Mouse (Mus musculus) hindbrain, embryonic 16.5 days (tissue): Measurements from ENCODE around the gene Cpa1. TPM values are rescaled to one million over a fixed set of nuclear protein-coding genes. Genes with fewer than 3 reads are reported as not detected.
A peak's percentile ranks its signal among the peaks of the same experiment; 100 is the strongest.

Source experiments
- ATAC-seq: fragments of 200-750 bp; cut with Nextera tagmentation; 2 replicates; pipeline ENCODE4 v1.8.0; 2017; ENCODE audit warnings: moderate TSS enrichment, moderate library complexity
- H3K27ac ChIP-seq: fragments of 300-500 bp; sonication (generic); 2 replicates; pipeline ENCODE4 v1.5.1; 2014; ENCODE audit warnings: low read depth, mild to moderate bottlenecking, control low read depth, low read length, moderate library complexity
- H3K27me3 ChIP-seq: fragments of 300-500 bp; sonication (generic); replicated peaks from 2 replicates; pipeline ENCODE4 v1.6.1; 2014; ENCODE audit warnings: low read length; ENCODE audit not compliant: control insufficient read depth, insufficient read depth
- H3K36me3 ChIP-seq: fragments of 300-500 bp; sonication (generic); 2 replicates; pipeline ENCODE4 v1.6.1; 2014; ENCODE audit warnings: mild to moderate bottlenecking, low read length, moderate library complexity, mixed read lengths; ENCODE audit not compliant: control insufficient read depth, insufficient read depth
- H3K4me1 ChIP-seq: fragments of 300-500 bp; sonication (generic); 2 replicates; pipeline ENCODE4 v1.6.1; 2014; ENCODE audit warnings: low read depth, low read length; ENCODE audit not compliant: control insufficient read depth, insufficient read depth
- H3K4me2 ChIP-seq: fragments of 300-500 bp; sonication (generic); 2 replicates; pipeline ENCODE4 v1.6.1; 2014; ENCODE audit warnings: mild to moderate bottlenecking, low read length, control low read depth, moderate library complexity
- H3K4me3 ChIP-seq: fragments of 300-500 bp; sonication (generic); 2 replicates; pipeline ENCODE4 v1.5.1; 2014; ENCODE audit warnings: mild to moderate bottlenecking, low read length, control low read depth, moderate library complexity
- H3K9ac ChIP-seq: fragments of 300-500 bp; sonication (generic); 2 replicates; pipeline ENCODE4 v1.6.1; 2014; ENCODE audit warnings: low read depth, mild to moderate bottlenecking, control low read depth, low read length, moderate library complexity
- H3K9me3 ChIP-seq: fragments of 300-500 bp; sonication (generic); 2 replicates; pipeline ENCODE4 v1.6.1; 2014; ENCODE audit warnings: mild to moderate bottlenecking, low read length, moderate library complexity; ENCODE audit not compliant: control insufficient read depth
- WGBS: fragments of 180-500 bp; shearing (Covaris S2); extraction: QIAGEN DNeasy Blood & Tissue Kit; methylation state at CpG from one replicate; pipeline ENCODE4 v1.1.7; 2014; 5-methylcytosine and 5-hydroxymethylcytosine counted together
- polyA plus RNA-seq: library from polyadenylated mRNA; unstranded; fragments of >200 nt; fragmentation: Nextera tagmentation; extraction: Ambion mirVana; gene quantifications from 2 replicates; pipeline ENCODE4 v1.2.1, GENCODE M21; 2015

Gene Cpa1
- polyA plus RNA-seq, 1 experiment from 2014 or later = 0.85 TPM

DNA sequence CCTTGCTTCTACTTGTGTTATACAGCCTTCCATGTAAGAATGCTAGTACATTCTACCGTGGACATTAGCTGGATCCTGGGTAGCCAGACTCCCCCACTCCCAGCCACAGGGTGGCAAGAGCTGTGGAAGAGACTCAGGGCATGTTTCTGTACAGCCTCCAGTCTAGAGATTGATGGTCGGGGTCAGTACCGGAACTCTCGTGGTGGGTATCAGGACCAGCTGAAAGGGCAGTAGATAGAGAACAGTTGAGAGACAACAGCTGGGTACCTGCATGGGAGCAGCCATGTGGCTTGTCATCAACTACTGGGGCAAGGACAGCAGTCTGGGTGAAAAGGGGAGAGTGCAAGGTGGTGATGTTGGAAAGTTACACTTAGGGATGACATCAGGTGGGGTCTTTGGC, 33.9 kb upstream of the Cpa1 start:
- H3K4me2 ChIP-seq = no peak overlapping the region
- no peaks in the 10 kb centered on the region for H3K9me3 ChIP-seq
- ATAC-seq = no peak
- no peaks in the 10 kb centered on the region for H3K36me3 ChIP-seq
- H3K27ac ChIP-seq = no peak overlapping the region
- WGBS = 95% methylated on average over 4 of the region's 4 CpGs
- no peaks in the 10 kb centered on the region for H3K27me3 ChIP-seq
- no peak overlapping the region for H3K9ac ChIP-seq
- no peaks in the 10 kb centered on the region for H3K4me1 ChIP-seq
- H3K4me3 ChIP-seq = no peak overlapping the region

DNA sequence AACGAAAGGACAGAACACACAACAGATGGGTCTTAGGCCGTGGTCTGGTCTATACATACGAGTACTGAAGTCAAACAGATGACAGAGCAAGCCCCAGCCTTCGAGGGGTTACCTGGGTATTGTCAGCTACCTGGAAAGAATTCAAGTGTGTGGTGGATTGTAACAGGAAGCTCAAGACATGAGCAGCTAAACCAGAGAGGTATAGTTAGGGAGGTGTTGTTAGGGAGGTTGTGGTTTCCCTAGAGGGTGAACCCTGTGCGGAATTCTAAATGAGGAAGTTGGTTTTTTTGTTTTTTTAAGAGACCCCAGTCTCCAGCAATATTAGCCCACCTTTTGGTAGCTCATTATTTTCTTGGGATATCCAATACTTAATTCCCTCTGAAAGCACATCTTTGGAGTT, 33.3 kb upstream of the Cpa1 start:
- Histone ChIP-seq H3K4me3 (no peak overlapping the region), H3K4me1 (no peaks in the 10 kb centered on the region), H3K4me2 (no peak overlapping the region), H3K27me3 (no peaks in the 10 kb centered on the region), H3K9me3 (no peaks in the 10 kb centered on the region), H3K27ac (no peak overlapping the region), H3K36me3 (no peaks in the 10 kb centered on the region), H3K9ac (no peak overlapping the region)
- WGBS = 90% methylated on average over 5 of the region's 5 CpGs
- no peak for ATAC-seq

DNA sequence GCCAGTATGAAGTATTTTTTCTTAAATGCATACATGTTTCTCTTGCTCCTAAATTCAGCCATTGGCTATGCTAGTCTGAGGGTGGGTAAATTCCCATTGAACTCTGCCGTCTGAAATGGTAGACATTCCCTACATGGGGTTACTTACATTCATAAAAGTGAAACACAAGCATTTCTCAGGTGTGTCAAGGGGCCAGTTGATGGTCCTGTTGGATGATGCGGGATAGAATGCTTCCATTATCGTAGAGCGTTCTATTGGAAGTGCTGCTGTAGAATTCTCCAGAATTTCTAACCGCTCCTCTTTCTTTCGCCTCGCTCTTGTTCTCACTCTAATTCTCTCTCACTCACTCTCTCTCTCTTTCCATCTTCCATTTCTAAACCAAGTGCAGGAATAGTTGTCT, 28.3 kb upstream of the Cpa1 start, which contains the start of gene Cpa5:
Cpa5 (plus strand) TSS at position 301 of the 400 bp plus-strand sequence.
- no peaks in the 10 kb centered on the region for H3K4me1 ChIP-seq
- H3K27ac ChIP-seq = no peak within 1 kb of the TSS
- WGBS = 84% methylated on average over 7 of the region's 7 CpGs
- no peak for ATAC-seq
- no peak within 1 kb of the TSS for H3K4me2 ChIP-seq
- 0 out of 2 replicates have a peak, but pooled peaks cover 2% of the 10 kb centered on the region for H3K27me3 ChIP-seq
- H3K9me3 ChIP-seq = no peaks in the 10 kb centered on the region
- no peak within 1 kb of the TSS for H3K4me3 ChIP-seq
- no peak within 1 kb of the TSS for H3K9ac ChIP-seq
- H3K36me3 ChIP-seq = no peaks in the 10 kb centered on the region

DNA sequence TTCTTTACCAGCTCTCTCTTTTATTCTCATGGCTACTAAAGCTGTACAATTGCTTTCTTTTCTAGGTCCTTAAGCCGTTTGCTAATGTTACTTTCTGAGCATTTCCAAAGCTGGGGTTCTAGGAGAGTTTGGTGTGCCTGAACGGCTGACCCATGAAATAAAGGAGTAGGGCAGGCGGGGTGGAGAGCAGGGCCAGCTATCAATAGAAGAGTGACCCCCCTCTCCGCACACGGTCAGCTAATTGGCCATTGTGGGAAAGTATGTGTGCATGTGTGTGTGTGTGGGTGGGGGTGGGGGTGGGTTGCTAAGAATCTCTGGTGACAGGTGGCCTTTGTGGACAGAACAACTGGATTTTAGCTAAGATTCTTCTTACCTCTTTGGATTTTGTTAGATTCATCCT, 27.8 kb upstream of the Cpa1 start:
- 28% methylated on average over 5 of the region's 5 CpGs for WGBS
- no peak for ATAC-seq
- Histone ChIP-seq H3K4me1 (peaks cover 4% of the 10 kb centered on the region; the same call in 1 of the 2 replicates), H3K9ac (no peak overlapping the region), H3K27me3 (0 out of 2 replicates have a peak, but pooled peaks cover 2% of the 10 kb centered on the region), H3K4me2 (no peak overlapping the region), H3K27ac (no peak overlapping the region), H3K36me3 (no peaks in the 10 kb centered on the region), H3K9me3 (no peaks in the 10 kb centered on the region), H3K4me3 (no peak overlapping the region)

DNA sequence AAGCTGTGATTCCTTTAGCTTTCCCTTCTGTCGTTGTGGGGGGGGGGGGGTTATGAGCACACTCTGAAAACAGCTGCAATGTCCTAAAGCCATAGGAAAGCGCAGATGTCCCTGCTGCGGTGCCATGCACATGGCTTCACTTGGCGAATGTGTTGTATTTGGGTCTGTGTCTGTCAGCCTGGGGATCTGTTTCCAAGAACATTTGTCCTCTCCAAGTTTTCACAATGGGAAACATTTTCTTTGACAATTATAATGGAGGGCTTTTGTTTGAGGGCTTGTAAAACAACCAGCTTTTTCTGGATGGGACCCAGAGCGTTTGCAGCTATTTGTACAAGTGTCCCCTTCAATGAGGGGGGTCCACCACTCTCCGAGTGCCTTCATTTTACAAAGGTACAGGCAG, 24.8 kb upstream of the Cpa1 start:
- 63% methylated on average over 6 of the region's 6 CpGs for WGBS
- Histone ChIP-seq H3K36me3 (no peaks in the 10 kb centered on the region), H3K4me1 (peaks cover 25% of the 10 kb centered on the region), H3K27me3 (0 out of 2 replicates have a peak, but pooled peaks cover 2% of the 10 kb centered on the region), H3K9ac (no peak overlapping the region), H3K9me3 (no peaks in the 10 kb centered on the region), H3K4me2 (no peak overlapping the region), H3K27ac (no peak overlapping the region), H3K4me3 (no peak overlapping the region)
- ATAC-seq = no peak

DNA sequence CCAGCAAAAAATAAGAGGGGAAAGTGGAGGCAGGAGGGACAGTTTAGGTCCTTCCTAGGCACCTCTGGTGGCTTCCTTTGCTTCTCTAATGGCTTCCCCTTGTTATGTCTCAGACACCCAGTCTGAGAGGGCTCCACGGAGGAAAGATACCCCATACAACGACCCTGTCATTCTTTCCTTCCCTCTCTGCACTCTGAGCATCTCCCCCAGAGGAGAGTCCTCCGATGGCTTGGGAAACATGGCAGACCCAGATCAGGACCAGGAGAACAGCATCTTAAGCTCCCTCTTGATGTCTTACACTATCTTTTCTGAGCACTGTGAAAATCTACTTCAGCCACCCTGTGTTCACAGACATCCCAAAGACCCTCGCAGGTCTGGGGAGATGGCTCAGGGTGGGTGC, 23.3 kb upstream of the Cpa1 start:
- no peak overlapping the region for H3K9ac ChIP-seq
- WGBS = 22% methylated on average over 4 of the region's 4 CpGs
- no peaks in the 10 kb centered on the region for H3K9me3 ChIP-seq
- no peaks in the 10 kb centered on the region for H3K36me3 ChIP-seq
- H3K27me3 ChIP-seq = 0 out of 2 replicates have a peak, but pooled peaks cover 2% of the 10 kb centered on the region
- no peak overlapping the region for H3K4me3 ChIP-seq
- no peak overlapping the region for H3K4me2 ChIP-seq
- no peak for ATAC-seq
- no peak overlapping the region for H3K27ac ChIP-seq
- peaks cover 25% of the 10 kb centered on the region for H3K4me1 ChIP-seq

DNA sequence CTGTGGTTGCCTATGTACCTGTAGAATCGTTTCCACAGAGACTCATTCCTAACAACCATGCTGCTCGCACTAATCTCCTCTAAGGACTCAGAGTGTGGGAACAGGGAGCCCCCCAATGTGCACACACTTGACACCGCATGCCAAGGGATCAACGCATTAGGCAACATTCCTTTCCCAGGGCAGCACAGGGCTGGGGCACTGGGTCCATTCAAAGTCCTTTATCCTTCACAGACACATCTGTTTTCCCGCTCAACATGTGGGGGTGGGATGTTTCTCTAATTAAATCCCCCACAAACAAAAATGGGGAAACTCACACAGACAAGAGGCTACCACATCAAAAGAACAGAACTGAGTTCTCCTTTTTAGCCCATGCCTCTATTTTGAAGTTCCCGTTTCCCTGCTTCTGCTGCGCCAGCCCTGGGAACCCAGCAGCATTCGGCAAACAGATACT, 22.5 kb upstream of the Cpa1 start:
- Histone ChIP-seq H3K9me3 (no peaks in the 10 kb centered on the region), H3K36me3 (no peaks in the 10 kb centered on the region), H3K4me2 (no peak overlapping the region), H3K27ac (0 out of 2 replicates have a peak overlapping the region, but pooled peaks have one; percentile 3), H3K4me3 (no peak overlapping the region), H3K9ac (no peak overlapping the region), H3K27me3 (0 out of 2 replicates have a peak, but pooled peaks cover 2% of the 10 kb centered on the region), H3K4me1 (peaks cover 25% of the 10 kb centered on the region)
- no peak for ATAC-seq
- WGBS = 5% methylated on average over 8 of the region's 8 CpGs

DNA sequence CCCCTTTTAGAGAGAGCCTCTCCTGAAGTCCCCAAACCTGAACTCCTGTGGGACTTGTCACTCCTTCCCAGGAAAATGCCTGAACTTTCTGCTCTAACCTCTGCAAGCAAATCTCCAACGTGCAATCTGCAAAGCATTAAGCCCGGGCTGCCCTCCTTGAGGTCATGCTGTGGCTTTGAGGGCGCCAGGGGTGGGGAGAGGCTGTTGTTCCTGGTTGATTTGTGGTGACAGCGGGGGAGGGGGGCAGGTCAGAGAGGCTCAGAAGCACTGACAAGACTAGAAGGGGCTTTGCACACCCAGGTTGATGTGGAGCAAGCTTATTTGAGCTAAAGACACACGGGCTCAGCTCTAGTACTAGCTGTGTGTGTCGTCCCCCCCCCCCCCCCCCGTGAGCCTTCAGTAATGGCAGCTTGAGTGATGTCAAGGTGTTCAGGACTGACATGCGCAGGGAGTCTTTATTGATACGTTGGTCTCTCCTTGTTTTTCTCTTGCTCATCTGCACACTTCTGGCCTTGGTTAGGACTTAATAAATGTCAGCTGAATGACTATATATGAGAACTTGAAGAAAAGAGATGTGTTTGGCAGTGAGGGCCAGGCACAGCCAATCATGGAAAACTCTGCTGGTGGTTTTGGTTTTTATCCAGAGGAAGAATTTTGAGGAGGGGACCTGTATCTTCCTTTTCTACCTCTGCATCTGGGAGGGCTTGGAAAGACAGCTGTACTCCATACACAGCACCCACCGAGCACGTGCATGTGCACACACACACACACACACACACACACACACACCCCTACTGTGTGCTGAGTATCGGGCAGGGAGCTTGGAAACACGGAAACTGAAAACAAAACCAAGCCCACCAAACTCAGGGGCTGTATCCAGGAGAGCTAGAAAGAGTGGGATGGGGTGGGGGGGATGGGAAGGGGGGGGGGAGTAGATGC, 21.7 kb upstream of the Cpa1 start:
- no peaks in the 10 kb centered on the region for H3K36me3 ChIP-seq
- H3K9me3 ChIP-seq = no peaks in the 10 kb centered on the region
- H3K4me2 ChIP-seq = peak overlapping the region; percentile 58
- peak overlapping the region; percentile 70 for H3K27ac ChIP-seq
- H3K4me1 ChIP-seq = peaks cover 25% of the 10 kb centered on the region
- H3K27me3 ChIP-seq = 0 out of 2 replicates have a peak, but pooled peaks cover under 1% of the 10 kb centered on the region
- peak; percentile 62 for ATAC-seq
- WGBS = 5% methylated on average over 11 of the region's 13 CpGs
- peak overlapping the region; percentile 53 for H3K9ac ChIP-seq
- H3K4me3 ChIP-seq = peak overlapping the region; percentile 28

DNA sequence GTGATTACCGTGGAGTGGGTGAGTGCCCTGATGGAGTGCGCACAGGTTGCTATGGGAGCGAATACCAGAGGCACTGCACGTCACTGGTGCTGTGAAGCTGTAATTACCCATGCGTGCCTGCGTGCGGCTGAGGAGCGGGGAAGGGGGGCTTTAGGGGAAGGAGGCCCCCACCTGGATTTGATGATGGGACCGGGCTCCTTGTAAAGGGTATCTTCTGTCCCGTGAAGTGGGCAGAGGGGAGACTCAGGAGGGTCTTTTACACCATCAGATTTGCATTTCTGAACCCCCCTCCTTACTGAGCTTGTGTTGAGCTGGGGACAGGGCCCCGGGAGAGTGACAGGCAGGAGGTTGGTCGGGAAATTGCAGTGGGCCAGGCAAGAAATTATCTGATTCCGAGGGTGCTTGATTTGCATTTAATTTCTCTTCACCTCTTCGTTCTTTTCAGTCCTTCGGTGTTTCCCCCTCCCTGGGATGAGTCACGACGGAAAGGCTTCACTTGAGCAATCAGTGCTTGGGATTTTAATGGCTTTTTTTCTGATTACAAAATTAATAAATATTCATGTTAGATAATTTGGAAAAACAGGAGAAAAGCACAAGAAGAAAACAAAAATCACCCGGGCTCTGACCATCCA, 20.9 kb upstream of the Cpa1 start:
- peak overlapping the region; percentile 28 for H3K4me3 ChIP-seq
- H3K9ac ChIP-seq = peak overlapping the region; percentile 53
- no peaks in the 10 kb centered on the region for H3K9me3 ChIP-seq
- peak overlapping the region; percentile 70 for H3K27ac ChIP-seq
- 4% methylated on average over 18 of the region's 18 CpGs for WGBS
- H3K36me3 ChIP-seq = no peaks in the 10 kb centered on the region
- peaks cover 25% of the 10 kb centered on the region for H3K4me1 ChIP-seq
- peak; percentile 93 for ATAC-seq
- peak overlapping the region; percentile 58 for H3K4me2 ChIP-seq
- H3K27me3 ChIP-seq = no peaks in the 10 kb centered on the region
